Mouse (Mus musculus): Measurements from ENCODE around the gene E330017A01Rik.
"Not testable (repeated sequence)": the region's sequence is repeated elsewhere in the genome, so short reads cannot be mapped to it uniquely, and the experiment has no call there.

E330017A01Rik gene

DNA sequence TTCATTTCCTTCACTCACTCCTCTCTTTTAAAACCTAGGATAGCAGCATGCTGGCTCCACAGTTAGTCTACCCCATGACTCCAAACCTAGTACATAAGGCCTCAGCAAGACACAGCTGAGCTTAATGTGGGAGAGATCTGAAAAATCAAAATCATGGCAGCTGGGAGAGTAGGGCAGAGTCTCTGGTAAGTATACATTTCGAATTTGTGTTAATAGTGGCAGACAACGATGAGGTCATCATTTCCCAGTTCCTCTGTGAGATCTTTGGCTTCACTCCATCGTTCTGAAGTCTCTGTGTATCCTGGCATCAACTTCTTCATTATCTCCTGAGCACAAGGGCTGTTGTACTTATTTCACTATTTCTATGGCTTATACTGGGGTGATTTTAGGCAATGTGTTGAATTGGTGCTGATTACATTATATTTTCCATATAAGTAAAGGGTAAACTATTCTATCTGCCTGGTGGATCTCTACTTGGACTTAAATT is at the start of gene E330017A01Rik:
E330017A01Rik (minus strand) TSS at position 51 of the 487 bp plus-strand sequence.
- DNase-seq (ENCODE audit: low spot score in 2 of 2) = no peak

- DNase-seq (ENCODE audit: low spot score in 2 of 2) = peak in 1 of 2 experiments; percentile 9
These were observed 47.3 kb upstream of the E330017A01Rik start for GRCm38 (mm10) chr16:58685548-58686537.

- no peak for DNase-seq (ENCODE audit: low spot score in 2 of 2)
These were observed 46.0 kb upstream of the E330017A01Rik start for GRCm38 (mm10) chr16:58684537-58684936.

DNA sequence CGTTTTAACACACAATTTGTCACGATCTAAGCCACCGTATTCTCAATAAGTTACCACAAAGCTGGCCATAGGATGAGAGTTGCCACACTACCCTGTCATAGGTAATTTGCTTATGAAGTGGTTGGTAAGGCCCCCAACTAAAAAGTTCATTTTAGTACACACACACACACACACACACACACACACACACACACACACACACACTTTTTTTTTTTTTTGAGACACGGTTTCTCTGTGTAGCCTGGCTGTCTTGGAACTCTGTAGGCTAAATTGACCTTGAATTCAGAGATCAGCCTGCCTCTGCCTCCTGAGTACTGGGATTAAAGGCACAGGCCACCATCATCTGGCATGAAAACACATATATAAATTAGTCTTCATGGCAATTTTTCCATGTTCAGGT is 45.4 kb upstream of the E330017A01Rik start:
- DNase-seq (ENCODE audit: low spot score in 2 of 2) = no peak

GRCm38 (mm10) chr16:58682870-58683269 is 44.3 kb upstream of the E330017A01Rik start:
- no peak for DNase-seq (ENCODE audit: low spot score in 2 of 2)

GRCm38 (mm10) chr16:58682046-58682445 is 43.5 kb upstream of the E330017A01Rik start:
- DNase-seq (ENCODE audit: low spot score in 2 of 2) = no peak

DNA sequence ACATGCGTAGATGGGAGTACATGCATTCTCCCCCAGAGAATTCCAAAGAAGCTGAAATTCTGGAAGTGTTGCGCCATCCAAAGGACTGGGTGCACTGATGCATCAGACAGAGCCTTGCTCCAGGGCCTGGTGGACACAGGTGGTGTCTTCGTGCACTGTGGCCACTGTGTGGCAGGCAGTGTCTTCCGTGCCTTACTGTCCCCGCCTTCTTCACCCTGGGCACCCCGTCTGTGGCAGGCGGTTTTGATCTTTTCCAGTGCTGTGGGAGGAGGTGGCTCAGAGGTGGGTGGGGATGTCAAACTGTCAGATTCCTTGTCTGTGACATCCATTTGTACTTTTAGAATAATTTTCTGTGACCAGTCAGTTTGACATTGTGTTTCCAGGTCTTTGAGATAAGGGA is 40.1 kb upstream of the E330017A01Rik start:
- no peak for DNase-seq (ENCODE audit: low spot score in 2 of 2)

DNA sequence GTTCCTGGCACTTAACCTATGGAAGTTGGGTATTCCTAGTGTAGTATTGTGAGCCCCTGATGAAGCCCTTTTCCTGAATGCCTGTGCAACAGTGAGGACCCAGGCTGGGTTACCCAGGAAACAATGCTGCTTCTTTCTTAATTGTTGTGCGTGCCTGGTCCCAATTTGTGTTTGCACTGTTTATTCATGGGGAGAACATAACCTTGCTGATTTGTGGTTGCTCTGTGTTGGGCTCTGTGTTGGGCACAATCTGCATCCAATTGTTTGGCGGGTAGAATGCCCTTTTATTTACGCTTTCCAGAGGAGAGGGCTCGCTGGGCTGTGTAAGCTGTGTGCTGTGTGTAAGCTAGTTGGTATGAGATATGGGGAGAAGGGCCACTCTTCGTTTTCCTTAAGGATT is 39.0 kb upstream of the E330017A01Rik start:
- DNase-seq (ENCODE audit: low spot score in 2 of 2) = no peak

- DNase-seq (ENCODE audit: low spot score in 2 of 2) = no peak
These were observed 38.1 kb upstream of the E330017A01Rik start for GRCm38 (mm10) chr16:58676633-58677032.

DNA sequence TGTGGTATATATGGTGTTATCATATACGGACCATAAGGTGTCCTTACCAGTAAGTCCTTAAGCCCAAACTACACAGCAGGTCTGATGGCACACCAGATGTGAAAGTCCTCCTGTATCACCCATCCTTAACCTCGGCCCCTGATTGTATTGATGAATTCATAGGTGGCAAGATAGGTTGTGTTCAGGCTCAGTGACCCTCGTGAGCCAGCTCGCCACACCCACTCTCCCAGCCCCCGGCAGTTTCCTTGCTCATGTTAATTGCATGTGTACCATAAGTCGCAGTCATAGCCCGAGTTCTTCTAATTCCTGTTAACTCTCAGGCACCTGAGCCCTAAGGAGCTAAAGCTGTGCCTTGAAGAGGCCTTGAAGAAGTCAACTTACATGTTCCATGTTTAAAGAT is 37.6 kb upstream of the E330017A01Rik start:
- DNase-seq (ENCODE audit: low spot score in 2 of 2) = no peak

DNA sequence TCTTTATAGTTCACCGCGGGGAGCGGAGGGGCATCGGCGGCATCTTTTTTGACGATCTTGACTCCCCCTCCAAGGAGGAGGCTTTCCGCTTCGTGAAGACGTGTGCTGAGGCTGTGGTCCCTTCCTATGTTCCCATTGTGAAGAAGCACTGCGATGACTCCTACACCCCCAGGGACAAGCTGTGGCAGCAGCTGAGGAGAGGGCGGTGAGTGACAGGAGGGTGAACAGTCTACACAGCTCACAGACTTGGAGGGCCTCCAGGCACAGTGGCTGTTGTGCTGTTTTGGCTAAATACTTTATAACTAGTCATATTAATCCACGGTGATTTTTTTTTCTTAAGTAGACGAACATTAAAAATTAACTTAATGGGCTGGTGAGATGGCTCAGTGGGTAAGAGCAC is 36.7 kb upstream of the E330017A01Rik start:
- no peak for DNase-seq (ENCODE audit: low spot score in 2 of 2)

- DNase-seq (ENCODE audit: low spot score in 2 of 2) = no peak
These were observed 35.4 kb upstream of the E330017A01Rik start for GRCm38 (mm10) chr16:58673811-58674410.

GRCm38 (mm10) chr16:58672396-58672795 is 33.9 kb upstream of the E330017A01Rik start:
- DNase-seq (ENCODE audit: low spot score in 2 of 2) = no peak

GRCm38 (mm10) chr16:58671212-58671985 is 32.9 kb upstream of the E330017A01Rik start:
- DNase-seq (ENCODE audit: low spot score in 2 of 2) = no peak

- DNase-seq (ENCODE audit: low spot score in 2 of 2) = peak in 1 of 2 experiments; percentile 14
These were observed 32.1 kb upstream of the E330017A01Rik start for GRCm38 (mm10) chr16:58670643-58671042.

DNA sequence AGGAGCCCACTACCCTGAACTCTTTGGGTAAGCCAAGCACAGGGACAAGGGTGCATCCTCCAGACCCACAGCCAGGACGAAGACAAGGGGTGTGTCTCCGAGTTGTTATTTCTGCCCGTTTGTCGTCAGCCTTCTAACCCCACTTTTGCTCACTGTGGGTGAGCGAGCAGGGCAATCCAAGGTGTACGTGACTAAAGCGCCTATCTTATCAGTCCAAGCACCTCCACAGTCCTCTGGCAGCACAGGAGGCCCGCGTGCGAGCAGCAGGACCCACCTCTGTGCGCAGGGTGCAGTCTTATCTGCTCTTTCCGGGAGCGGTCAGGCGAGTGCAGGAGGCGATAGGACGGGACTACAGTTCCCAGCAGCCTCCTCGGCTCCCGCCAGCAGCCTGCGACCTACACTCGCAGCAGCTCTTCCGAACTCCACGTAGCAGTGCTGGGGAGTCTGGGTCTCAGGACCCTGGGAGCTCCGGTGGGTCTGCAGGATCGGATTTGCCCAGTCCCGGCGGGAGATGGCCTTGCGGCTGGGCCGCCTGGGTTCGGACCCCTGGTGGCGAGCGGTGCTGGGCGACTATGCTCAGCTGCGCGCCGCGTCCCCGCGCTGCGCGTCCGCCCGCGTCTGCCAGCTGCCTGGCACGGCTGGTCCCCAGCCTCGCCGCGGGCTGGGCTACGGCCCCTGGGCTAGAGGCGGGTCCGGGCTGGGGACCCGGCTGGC is 31.5 kb upstream of the E330017A01Rik start, which contains the start of gene Cpox:
Cpox (plus strand) TSS at position 376 of the 714 bp plus-strand sequence.
- DNase-seq (ENCODE audit: low spot score in 2 of 2) = peak; percentile 58 to 61

- DNase-seq (ENCODE audit: low spot score in 2 of 2) = no peak
These were observed 30.7 kb upstream of the E330017A01Rik start for GRCm38 (mm10) chr16:58669264-58669663.

- no peak for DNase-seq (ENCODE audit: low spot score in 2 of 2)
These were observed 30.0 kb upstream of the E330017A01Rik start for GRCm38 (mm10) chr16:58668586-58668985.

- DNase-seq (ENCODE audit: low spot score in 2 of 2) = not testable (repeated sequence)
These were observed 28.1 kb upstream of the E330017A01Rik start for GRCm38 (mm10) chr16:58666681-58667080.

DNA sequence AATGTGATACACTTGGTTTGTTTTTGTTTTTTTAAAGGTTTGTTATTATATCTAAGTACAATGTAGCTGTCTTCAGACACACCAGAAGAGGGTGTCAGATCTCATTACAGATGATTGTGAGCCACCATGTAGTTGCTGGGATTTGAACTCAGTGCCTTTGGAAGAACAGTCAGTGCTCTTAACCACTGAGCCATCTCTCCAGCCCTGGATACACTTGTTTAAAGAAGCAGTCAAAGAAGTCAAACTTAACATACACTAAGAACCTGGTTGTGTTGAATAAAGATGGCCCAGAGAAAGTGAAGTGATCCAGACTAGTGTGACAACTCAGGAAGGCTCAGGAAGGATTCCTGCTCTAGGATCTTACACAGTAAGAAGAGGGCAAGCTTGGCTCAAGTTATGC is 26.6 kb upstream of the E330017A01Rik start:
- DNase-seq (ENCODE audit: low spot score in 2 of 2) = not testable (repeated sequence)

DNA sequence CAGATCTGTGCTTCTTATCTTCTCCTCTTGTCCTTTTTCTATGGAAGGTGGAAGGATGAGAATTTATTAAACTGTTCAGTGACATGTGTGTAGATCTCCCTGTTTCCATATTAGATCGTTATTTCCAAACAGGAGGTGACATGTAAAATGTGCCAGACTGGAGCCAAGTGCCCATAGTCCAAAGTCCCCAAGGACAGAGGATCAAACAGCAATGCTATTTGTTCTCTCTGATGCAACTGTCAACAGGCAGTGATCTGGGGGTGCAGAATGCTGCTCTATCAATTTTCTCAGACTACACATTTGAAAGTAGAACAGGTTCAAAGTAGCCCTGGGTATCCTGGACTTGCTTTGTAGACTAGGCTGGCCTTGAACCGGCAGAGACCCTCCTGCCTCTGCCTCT is 25.3 kb upstream of the E330017A01Rik start:
- DNase-seq (ENCODE audit: low spot score in 2 of 2) = no peak
